Mouse (Mus musculus) megakaryocyte-erythroid progenitor cell, adult 5-6 weeks (primary cell): ENCODE results near the gene Ctps2. TPM values are rescaled to one million over a fixed set of nuclear protein-coding genes. Genes with fewer than 3 reads are reported as not detected.

Experiments used
- ATAC-seq: replicated peaks from 2 replicates; pipeline ENCODE4 v1.8.0; 2016; ENCODE audit warnings: mild to moderate bottlenecking, inconsistent platforms; ENCODE audit not compliant: severe bottlenecking, poor library complexity, low FRiP score, low TSS enrichment
- total RNA-seq, 2 experiments: library from RNA; stranded (forward) in 1 of 2; stranded (reverse) in 1 of 2; fragments of 200-1000, 215-1000 nt in 1 of 2; fragments of >200 nt in 1 of 2; fragmentation: Nextera tagmentation in 1 of 2; gene quantifications; 2 replicates each; pipeline ENCODE4 v1.2.3; 2014 to 2017

The Ctps2 gene
- total RNA-seq, 2 experiments from 2014 or later: 26.4 to 34.9 TPM

DNA sequence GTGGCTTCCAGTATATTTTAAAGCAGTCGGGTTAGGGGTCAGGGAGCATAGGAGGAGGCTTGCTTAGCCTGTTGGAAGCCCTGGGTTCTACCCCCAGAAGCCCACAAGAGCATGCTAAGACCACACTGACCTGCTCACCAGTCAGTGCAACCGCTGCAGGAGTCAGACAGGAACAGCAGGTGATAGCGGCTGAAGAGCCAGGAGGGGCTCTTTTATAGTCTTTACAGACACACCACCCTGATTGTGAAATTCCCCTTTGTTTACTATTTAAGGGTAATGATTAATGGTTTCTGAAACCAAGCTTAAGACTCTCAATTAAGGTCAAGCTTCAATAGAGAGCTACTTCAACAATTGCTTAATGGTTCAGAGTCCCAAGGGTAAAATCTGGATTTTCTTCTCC is 63.3 kb downstream of the Ctps2 start, which contains the start of gene S100g:
S100g (minus strand) TSS at position 217 of the 400 bp plus-strand sequence.
- no peak for ATAC-seq

DNA sequence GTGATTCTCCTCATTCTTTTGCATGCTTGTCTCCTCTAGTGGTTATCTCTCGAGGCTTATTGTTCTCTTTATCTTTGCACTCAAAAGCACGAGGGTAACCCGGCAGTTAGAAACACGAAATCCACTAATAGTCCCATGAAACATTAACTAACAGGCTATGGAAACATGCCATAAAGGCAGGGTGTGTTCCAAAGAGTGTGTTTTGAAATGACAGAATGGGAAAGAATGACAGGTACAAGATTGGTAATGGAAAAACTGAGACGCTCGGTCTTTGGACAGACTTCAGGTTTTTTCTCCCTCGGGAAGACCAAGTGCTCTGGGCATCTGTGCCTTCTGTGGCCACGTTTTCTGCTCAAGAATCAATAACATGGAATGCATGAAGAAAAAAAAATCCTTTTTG is 66.4 kb downstream of the Ctps2 start:
- ATAC-seq: peak; percentile 50

DNA sequence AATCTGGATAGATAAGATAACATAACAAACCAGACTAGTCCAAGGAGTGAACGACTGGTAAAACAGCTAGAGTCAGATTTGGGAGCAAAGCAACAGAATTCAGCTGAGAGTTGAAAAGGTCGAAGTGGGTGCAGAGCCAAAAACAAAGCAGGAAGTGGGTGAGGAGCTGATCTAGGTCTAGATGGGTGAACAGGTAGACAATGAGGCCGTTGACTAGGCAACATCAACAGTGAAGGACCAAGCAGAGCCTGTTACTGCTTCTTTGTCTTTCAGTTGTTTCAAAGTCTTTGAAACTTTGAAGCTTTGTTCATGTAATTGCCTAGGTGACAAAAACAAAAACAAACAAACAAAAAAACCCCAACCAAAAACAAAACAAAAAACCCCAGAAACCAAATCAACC is 75.2 kb downstream of the Ctps2 start:
- no peak for ATAC-seq

DNA sequence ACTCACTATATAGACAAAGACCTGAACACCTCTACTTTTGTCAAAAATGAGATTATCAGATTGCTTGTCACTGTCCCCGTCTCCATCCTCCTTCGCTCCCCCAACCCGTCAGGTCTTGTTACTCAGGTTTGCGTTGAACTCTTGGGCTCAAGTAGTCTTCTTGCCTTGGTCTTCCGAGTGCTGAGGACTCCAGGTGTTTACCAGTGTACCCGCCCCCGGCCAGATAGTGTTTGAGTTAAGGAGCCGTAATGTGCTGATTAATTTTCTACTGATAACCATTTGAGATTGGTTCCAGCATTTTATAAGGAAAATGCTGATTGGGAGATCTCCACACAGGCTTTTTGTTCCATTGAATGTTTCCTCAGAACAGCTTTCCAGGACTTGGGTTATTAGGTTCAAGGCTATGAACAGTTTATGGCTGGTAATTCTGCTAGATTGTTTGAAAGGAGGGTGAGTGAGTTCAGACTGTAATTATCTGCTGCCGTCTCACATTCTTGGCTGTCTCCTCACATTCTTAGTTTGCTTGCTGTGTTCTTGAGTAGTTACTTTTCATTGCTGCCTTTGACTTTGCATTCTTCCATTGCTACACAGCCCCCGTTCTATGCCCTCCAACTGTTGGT is 85.9 kb downstream of the Ctps2 start:
- no peak for ATAC-seq

DNA sequence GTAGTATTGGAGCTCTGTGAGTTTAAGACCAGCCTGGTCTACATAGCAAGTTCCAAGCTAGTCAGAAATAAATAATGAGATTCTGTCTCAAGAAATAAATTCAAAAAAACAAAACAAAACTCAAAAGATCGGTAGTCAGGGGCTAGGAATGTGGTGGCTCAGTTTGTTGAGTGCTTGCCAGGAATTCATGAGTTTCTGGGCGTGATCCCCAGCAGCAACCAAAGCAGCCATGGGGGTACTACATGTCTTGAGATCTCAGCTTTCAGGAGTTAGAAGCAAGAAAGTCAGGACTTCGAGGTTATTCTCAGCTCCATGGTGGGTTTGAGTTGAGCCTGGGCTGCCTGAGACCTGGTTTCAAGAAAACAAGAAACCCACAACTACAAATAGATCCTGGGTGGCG is 90.4 kb downstream of the Ctps2 start:
- no peak for ATAC-seq

DNA sequence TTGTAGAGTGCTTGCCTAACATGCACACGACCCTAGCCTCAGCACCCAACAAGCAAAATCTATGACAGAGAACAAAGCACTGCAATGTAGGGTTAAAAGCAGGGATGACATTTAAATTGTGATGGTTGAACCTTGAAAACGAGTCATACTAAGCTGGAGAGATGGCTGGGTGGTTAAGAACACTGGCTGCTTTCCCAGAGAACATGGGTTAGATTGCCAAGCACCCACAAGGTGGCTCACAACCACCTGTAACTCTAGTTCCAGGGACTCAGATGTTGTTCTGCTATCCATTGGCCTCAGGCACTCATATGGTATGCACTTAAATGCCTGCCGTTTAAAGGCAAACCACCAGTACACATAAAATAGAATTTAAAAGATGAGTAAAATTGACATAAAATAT is 91.1 kb downstream of the Ctps2 start:
- ATAC-seq: no peak

DNA sequence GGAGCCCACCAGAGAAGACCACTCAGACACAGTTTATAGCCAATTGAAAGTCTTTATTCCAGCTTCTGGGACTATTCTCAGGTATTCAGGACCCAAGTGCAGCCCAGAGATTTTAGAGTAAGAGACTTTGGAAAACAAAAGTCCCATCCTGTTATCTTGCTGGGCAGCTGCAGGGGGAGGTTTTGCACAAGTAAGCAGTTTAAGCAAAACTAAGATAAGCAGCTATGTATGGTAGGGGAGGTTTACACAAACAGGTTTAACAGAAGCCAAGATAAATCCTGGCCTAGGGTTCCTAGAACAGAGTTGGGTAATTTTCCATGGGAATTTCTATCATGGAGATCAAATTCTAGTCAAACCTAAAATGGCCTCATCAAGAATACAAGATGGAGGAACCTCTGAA is 126.8 kb downstream of the Ctps2 start:
- ATAC-seq: peak; percentile 79

DNA sequence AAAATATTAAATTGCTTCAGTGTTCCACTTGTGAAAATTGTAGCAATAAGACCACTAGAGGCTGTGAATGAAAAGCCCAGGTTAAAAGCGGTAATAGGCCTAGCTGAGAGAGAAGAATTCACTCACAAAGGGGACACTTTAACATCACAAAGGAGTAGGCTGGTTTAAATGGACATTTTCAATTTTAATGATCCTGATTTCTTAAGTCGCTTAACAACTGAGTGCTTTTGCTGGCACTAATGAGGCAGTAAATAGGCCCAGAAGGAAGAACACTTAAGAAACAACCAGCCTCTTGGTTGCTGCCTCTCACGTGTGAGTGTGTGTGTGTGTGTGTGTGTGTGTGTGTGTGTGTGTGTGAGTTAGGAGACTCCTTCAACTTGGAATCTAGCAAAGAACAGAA is 137.7 kb downstream of the Ctps2 start:
- no peak for ATAC-seq

DNA sequence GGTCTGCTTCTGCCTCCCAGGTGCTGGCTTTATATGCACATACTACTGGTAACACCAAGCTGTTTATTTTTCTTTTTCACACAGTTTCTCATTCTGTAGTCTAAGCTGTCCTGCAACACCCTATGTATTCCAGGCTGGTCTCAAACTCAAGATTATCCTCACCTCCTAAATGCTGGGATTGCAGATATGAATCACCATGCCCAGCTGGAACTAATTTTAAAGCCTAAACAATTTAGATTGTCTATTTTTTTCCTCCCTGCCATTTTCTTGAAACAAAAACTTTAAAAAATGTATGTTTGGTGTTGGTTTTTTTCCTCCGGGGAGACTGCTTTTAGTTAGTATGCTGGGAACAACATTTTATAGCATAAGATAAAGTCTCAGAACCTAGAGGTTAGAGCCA is 141.7 kb downstream of the Ctps2 start:
- no peak for ATAC-seq

DNA sequence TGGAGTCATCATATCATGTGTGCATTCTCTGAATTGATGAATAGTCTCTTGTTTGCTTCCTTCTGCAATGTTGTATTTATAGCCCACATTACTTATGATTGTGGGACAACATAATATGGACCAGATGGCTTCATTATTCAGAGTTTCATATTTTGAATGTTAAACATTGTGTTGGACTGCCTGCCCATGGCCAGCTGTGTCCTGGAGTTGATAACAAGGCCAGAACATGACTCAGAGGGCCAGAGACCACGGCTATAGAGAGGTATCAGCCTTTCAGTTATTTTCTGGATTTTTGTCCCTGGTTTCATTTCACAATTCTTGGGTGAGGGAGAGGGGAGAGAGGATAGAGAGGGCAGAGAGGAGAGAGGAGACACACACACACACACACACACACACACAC is 162.9 kb downstream of the Ctps2 start:
- no peak for ATAC-seq

Other genes with a start within 250 kb of the Ctps2 start
- gene Rbbp7, start 140.8 kb upstream of the Ctps2 start, total RNA-seq (2014; fragmentation: Nextera tagmentation): 230 and 236 TPM in 2 replicates
- gene Rbbp7, start 140.8 kb upstream of the Ctps2 start, total RNA-seq (2017): 309 and 312 TPM in 2 replicates
- gene Txlng, start 71.8 kb upstream of the Ctps2 start, total RNA-seq (2014; fragmentation: Nextera tagmentation): 21.0 and 27.3 TPM in 2 replicates
- gene Txlng, start 71.8 kb upstream of the Ctps2 start, total RNA-seq (2017): 49.8 and 64.6 TPM in 2 replicates
- gene Syap1, start 12.8 kb upstream of the Ctps2 start, total RNA-seq (2014; fragmentation: Nextera tagmentation): 11.9 and 15.8 TPM in 2 replicates
- gene Syap1, start 12.8 kb upstream of the Ctps2 start, total RNA-seq (2017): 34.9 and 45.0 TPM in 2 replicates
- gene S100g, start 63.4 kb downstream of the Ctps2 start, total RNA-seq (2014; fragmentation: Nextera tagmentation): not detected in 2 replicates
- gene S100g, start 63.4 kb downstream of the Ctps2 start, total RNA-seq (2017): not detected in 2 replicates